Mouse (Mus musculus) lung, embryonic 14.5 days (tissue): ENCODE data around the gene Rassf8. TPM values are rescaled to one million over a fixed set of nuclear protein-coding genes. Genes with fewer than 3 reads are reported as not detected.

Source experiments
- ATAC-seq: fragments of 200-750 bp; cut with Nextera tagmentation; 2 replicates; pipeline ENCODE4 v1.8.0; 2017; ENCODE audit warnings: mild to moderate bottlenecking, moderate TSS enrichment, moderate library complexity; ENCODE audit not compliant: insufficient read depth
- DNase-seq: peaks from one replicate; pipeline ENCODE4 v3.0.0-alpha.2; 2015
- H3K27ac ChIP-seq: fragments of 300-500 bp; sonication (generic); 2 replicates; pipeline ENCODE4 v1.5.1; 2014; ENCODE audit warnings: low read depth, mild to moderate bottlenecking, moderate library complexity
- H3K27me3 ChIP-seq: fragments of 300-500 bp; sonication (generic); 2 replicates; pipeline ENCODE4 v1.6.1; 2014; ENCODE audit warnings: low read length, control low read depth; ENCODE audit not compliant: insufficient read depth
- H3K36me3 ChIP-seq: fragments of 300-500 bp; sonication (generic); 2 replicates; pipeline ENCODE4 v1.6.1; 2014; ENCODE audit warnings: control low read depth; ENCODE audit not compliant: insufficient read depth
- H3K4me1 ChIP-seq: fragments of 300-500 bp; sonication (generic); 2 replicates; pipeline ENCODE4 v1.6.1; 2014; ENCODE audit warnings: antibody characterized with exemption, control low read depth; ENCODE audit not compliant: insufficient read depth
- H3K4me2 ChIP-seq: fragments of 300-500 bp; sonication (generic); 2 replicates; pipeline ENCODE4 v1.6.1; 2014; ENCODE audit warnings: mild to moderate bottlenecking
- H3K4me3 ChIP-seq: fragments of 300-500 bp; sonication (generic); 2 replicates; pipeline ENCODE4 v1.5.1; 2014; ENCODE audit warnings: low read depth, low read length
- H3K9ac ChIP-seq: fragments of 300-500 bp; sonication (generic); 2 replicates; pipeline ENCODE4 v1.6.1; 2014
- H3K9me3 ChIP-seq: fragments of 300-500 bp; sonication (generic); 2 replicates; pipeline ENCODE4 v1.6.1; 2016; ENCODE audit warnings: low read depth, low read length, control low read depth
- CTCF ChIP-seq: IDR thresholded peaks from 2 replicates; pipeline ENCODE4 v1.5.1; 2016; ENCODE audit warnings: antibody characterized with exemption, low read depth
- WGBS: fragments of 180-500 bp; shearing (Covaris S2); extraction: QIAGEN DNeasy Blood & Tissue Kit; methylation state at CpG from one replicate; pipeline ENCODE4 v1.1.7; 2014; 5-methylcytosine and 5-hydroxymethylcytosine counted together
- polyA plus RNA-seq: library from polyadenylated mRNA; unstranded; fragments of >200 nt; fragmentation: Nextera tagmentation; extraction: Ambion mirVana; gene quantifications from 2 replicates; pipeline ENCODE4 v1.2.1, GENCODE M21; 2014

Rassf8 gene
- polyA plus RNA-seq, 1 experiment from 2014 or later = 11.7 TPM

- no peak for ATAC-seq
- H3K9ac ChIP-seq = no peak overlapping the region
- peaks cover 18% of the 10 kb centered on the region for H3K36me3 ChIP-seq
Observed at GRCm38 (mm10) chr6:145822218-145822617, 75.7 kb downstream of the Rassf8 start.

GRCm38 (mm10) chr6:145823103-145823502 lies 76.6 kb downstream of the Rassf8 start:
- 55% methylated on average over 6 of the region's 6 CpGs for WGBS
- DNase-seq (peak; percentile 44), ATAC-seq (peak; percentile 83)
- Histone ChIP-seq H3K4me1 (0 out of 2 replicates have a peak, but pooled peaks cover 3% of the 10 kb centered on the region), H3K4me3 (no peak overlapping the region), H3K27ac (no peak overlapping the region), H3K4me2 (no peak overlapping the region), H3K27me3 (no peaks in the 10 kb centered on the region), H3K9me3 (no peaks in the 10 kb centered on the region), H3K36me3 (peaks cover 10% of the 10 kb centered on the region; the same call in 1 of the 2 replicates), H3K9ac (no peak overlapping the region)
- no peak for TF ChIP-seq CTCF

More at GRCm38 (mm10) chr6:145822218-145822617, 75.7 kb downstream of the Rassf8 start:
- Histone ChIP-seq H3K27ac (no peak overlapping the region), H3K9me3 (no peaks in the 10 kb centered on the region), H3K4me2 (no peak overlapping the region), H3K4me1 (0 out of 2 replicates have a peak, but pooled peaks cover 3% of the 10 kb centered on the region), H3K4me3 (no peak overlapping the region), H3K27me3 (no peaks in the 10 kb centered on the region)
- WGBS = 72% methylated on average over 5 of the region's 5 CpGs
- no peak for DNase-seq
- TF ChIP-seq CTCF = no peak

GRCm38 (mm10) chr6:145823588-145824234 lies 77.2 kb downstream of the Rassf8 start:
- no peak overlapping the region for H3K9ac ChIP-seq
- H3K4me1 ChIP-seq = 0 out of 2 replicates have a peak, but pooled peaks cover 3% of the 10 kb centered on the region
- DNase-seq = peak; percentile 84
- ATAC-seq = peak; percentile 18; the same call in 1 of the 2 replicates
- H3K4me3 ChIP-seq = no peak overlapping the region
- no peak overlapping the region for H3K4me2 ChIP-seq
- 33% methylated on average over 5 of the region's 5 CpGs for WGBS
- no peaks in the 10 kb centered on the region for H3K9me3 ChIP-seq
- no peak overlapping the region for H3K27ac ChIP-seq
- H3K36me3 ChIP-seq = peaks cover 6% of the 10 kb centered on the region; the same call in 1 of the 2 replicates
- TF ChIP-seq CTCF = peak; percentile 75
- no peaks in the 10 kb centered on the region for H3K27me3 ChIP-seq

- H3K9me3 ChIP-seq = no peaks in the 10 kb centered on the region
- no peak overlapping the region for H3K4me2 ChIP-seq
- peaks cover 7% of the 10 kb centered on the region; the same call in 1 of the 2 replicates for H3K4me1 ChIP-seq
- H3K9ac ChIP-seq = no peak overlapping the region
- DNase-seq (no peak), ATAC-seq (no peak)
- TF ChIP-seq CTCF = no peak
- no peaks in the 10 kb centered on the region for H3K27me3 ChIP-seq
- 93% methylated on average over 4 of the region's 4 CpGs for WGBS
- no peak overlapping the region for H3K27ac ChIP-seq
- no peak overlapping the region for H3K4me3 ChIP-seq
- H3K36me3 ChIP-seq = 0 out of 2 replicates have a peak, but pooled peaks cover 6% of the 10 kb centered on the region
Observed at GRCm38 (mm10) chr6:145826305-145826704, 79.8 kb downstream of the Rassf8 start.

- Histone ChIP-seq H3K4me3 (no peak overlapping the region), H3K9ac (no peak overlapping the region), H3K4me1 (peaks cover 4% of the 10 kb centered on the region; the same call in 1 of the 2 replicates), H3K27ac (no peak overlapping the region), H3K4me2 (no peak overlapping the region), H3K36me3 (0 out of 2 replicates have a peak, but pooled peaks cover 5% of the 10 kb centered on the region), H3K9me3 (no peaks in the 10 kb centered on the region), H3K27me3 (no peaks in the 10 kb centered on the region)
- 71% methylated on average over 16 of the region's 16 CpGs for WGBS
- DNase-seq (no peak), ATAC-seq (no peak)
- TF ChIP-seq CTCF = no peak
Observed at GRCm38 (mm10) chr6:145829062-145829835, 82.7 kb downstream of the Rassf8 start.

- ATAC-seq (peak; percentile 73; the same call in 1 of the 2 replicates), DNase-seq (peak; percentile 93)
- TF ChIP-seq CTCF = peak; percentile 88
- Histone ChIP-seq H3K4me3 (no peak overlapping the region), H3K9ac (no peak overlapping the region), H3K27ac (no peak overlapping the region), H3K36me3 (no peaks in the 10 kb centered on the region), H3K9me3 (no peaks in the 10 kb centered on the region), H3K27me3 (no peaks in the 10 kb centered on the region), H3K4me1 (peaks cover 4% of the 10 kb centered on the region; the same call in 1 of the 2 replicates), H3K4me2 (peak overlapping the region; percentile 36; the same call in 1 of the 2 replicates)
- 15% methylated on average over 8 of the region's 8 CpGs for WGBS
Observed at GRCm38 (mm10) chr6:145830117-145830516, 83.6 kb downstream of the Rassf8 start.

GRCm38 (mm10) chr6:145830617-145831016 lies 84.1 kb downstream of the Rassf8 start:
- H3K9me3 ChIP-seq = no peaks in the 10 kb centered on the region
- H3K27ac ChIP-seq = no peak overlapping the region
- no peak overlapping the region for H3K4me3 ChIP-seq
- DNase-seq (peak; percentile 59), ATAC-seq (peak; percentile 67; the same call in 1 of the 2 replicates)
- no peaks in the 10 kb centered on the region for H3K36me3 ChIP-seq
- peaks cover 4% of the 10 kb centered on the region; the same call in 1 of the 2 replicates for H3K4me1 ChIP-seq
- H3K27me3 ChIP-seq = no peaks in the 10 kb centered on the region
- H3K4me2 ChIP-seq = peak overlapping the region; percentile 36
- 15% methylated on average over 9 of the region's 9 CpGs for WGBS
- no peak for TF ChIP-seq CTCF
- no peak overlapping the region for H3K9ac ChIP-seq
